Comparison of ENCODE assay signal across 12 mouse cellular contexts in genomic region chr16:7928391-7928935, GRCm38 (mm10).
DNase-seq lines count a peak whose midpoint lies in the region; ATAC-seq and TF ChIP-seq lines count a peak whose summit lies in the region.
"Had no signal": no experiment of that assay in that cellular context is flagged by ENCODE, and none has a peak within 500 bp of the region (broad histone marks: within the 10 kb centered on the region; RNA-seq: fewer than 3 reads in every experiment).

No protein-coding gene starts in this region.

- no peak overlapping the region for H3K4me3 ChIP-seq in embryonic facial prominence, embryonic 14.5 days (ENCODE audit: low read depth, low read length)
- no peak overlapping the region for H3K4me3 ChIP-seq in embryonic facial prominence, embryonic 10.5 days
- no peak overlapping the region for H3K4me3 ChIP-seq in limb, embryonic 13.5 days
- H3K4me3 ChIP-seq in limb, embryonic 10.5 days: no peak overlapping the region
- no peak overlapping the region for H3K4me3 ChIP-seq in intestine, postnatal 0 days (ENCODE audit: low read depth, low read length)
- H3K4me3 ChIP-seq: forebrain, embryonic 12.5 days; heart, embryonic 12.5 days; liver, embryonic 13.5 days had no signal

- H3K27ac ChIP-seq in embryonic facial prominence, embryonic 14.5 days (replicated peaks; ENCODE audit: low read depth, low read length): no peak overlapping the region
- no peak overlapping the region for H3K27ac ChIP-seq in embryonic facial prominence, embryonic 10.5 days (replicated peaks)
- H3K27ac ChIP-seq in limb, embryonic 13.5 days: no peak overlapping the region
- no peak overlapping the region for H3K27ac ChIP-seq in limb, embryonic 10.5 days
- H3K27ac ChIP-seq in intestine, postnatal 0 days (ENCODE audit: low read depth, low read length): no peak overlapping the region
- H3K27ac ChIP-seq: forebrain, embryonic 12.5 days; liver, embryonic 13.5 days had no signal

- peak; percentile 18; the same call in 1 of the 2 replicates for ATAC-seq in embryonic facial prominence, embryonic 14.5 days (ENCODE audit: low read depth)
- no peak for ATAC-seq in limb, embryonic 13.5 days (ENCODE audit: low FRiP score, low read depth)
- no peak for ATAC-seq in intestine, postnatal 0 days
- ATAC-seq: hindbrain, embryonic 16.5 days had no signal

- peak; percentile 44 for DNase-seq in embryonic facial prominence, embryonic 14.5 days (ENCODE audit: low spot score)
- no peak for DNase-seq in embryonic facial prominence, embryonic 10.5 days (ENCODE audit: low spot score)
- no peak for DNase-seq in limb, embryonic 10.5 days (ENCODE audit: low spot score)
- DNase-seq in frontal cortex, postnatal 36 days (ENCODE audit: low spot score in 2 of 2): peak; percentile 28 to 39
- DNase-seq in right cerebral cortex, postnatal 10 days (ENCODE audit: low spot score in 2 of 2): peak; percentile 45 to 49
- no peak for DNase-seq in cerebellum, adult 18-20 months
- DNase-seq: liver, embryonic 13.5 days had no signal

- no peak for TF ChIP-seq CTCF in intestine, postnatal 0 days (IDR thresholded peaks at IDR 0.05; ENCODE audit: low read depth)

- no peaks in the 10 kb centered on the region for H3K36me3 ChIP-seq in embryonic facial prominence, embryonic 14.5 days (ENCODE audit: control insufficient read depth, insufficient read depth, low read length)
- H3K36me3 ChIP-seq in embryonic facial prominence, embryonic 10.5 days (replicated peaks): no peaks in the 10 kb centered on the region
- H3K36me3 ChIP-seq in limb, embryonic 13.5 days: no peaks in the 10 kb centered on the region
- no peaks in the 10 kb centered on the region for H3K36me3 ChIP-seq in limb, embryonic 10.5 days
- H3K36me3 ChIP-seq in intestine, postnatal 0 days (ENCODE audit: control insufficient read depth, insufficient read depth): no peaks in the 10 kb centered on the region
- H3K36me3 ChIP-seq: forebrain, embryonic 12.5 days; heart, embryonic 12.5 days; liver, embryonic 13.5 days had no signal

- H3K4me2 ChIP-seq in embryonic facial prominence, embryonic 14.5 days (ENCODE audit: low read depth, low read length): no peak overlapping the region
- peak overlapping the region; percentile 12 for H3K4me2 ChIP-seq in limb, embryonic 13.5 days (replicated peaks)
- no peak overlapping the region for H3K4me2 ChIP-seq in intestine, postnatal 0 days (replicated peaks; ENCODE audit: low read depth)
- H3K4me2 ChIP-seq: forebrain, embryonic 12.5 days; liver, embryonic 13.5 days had no signal

- WGBS in embryonic facial prominence, embryonic 14.5 days: 50% methylated on average over 6 of the region's 6 CpGs
- WGBS in embryonic facial prominence, embryonic 10.5 days: 77% methylated on average over 6 of the region's 6 CpGs
- 46% methylated on average over 6 of the region's 6 CpGs for WGBS in limb, embryonic 13.5 days
- WGBS in limb, embryonic 10.5 days: 78% methylated on average over 6 of the region's 6 CpGs
- WGBS in intestine, postnatal 0 days: 80% methylated on average over 6 of the region's 6 CpGs

- no peaks in the 10 kb centered on the region for H3K27me3 ChIP-seq in embryonic facial prominence, embryonic 14.5 days (replicated peaks; ENCODE audit: control insufficient read depth, insufficient read depth, low read length)
- no peaks in the 10 kb centered on the region for H3K27me3 ChIP-seq in embryonic facial prominence, embryonic 10.5 days (replicated peaks; ENCODE audit: low read depth, poor library complexity, severe bottlenecking)
- no peaks in the 10 kb centered on the region for H3K27me3 ChIP-seq in limb, embryonic 13.5 days
- no peaks in the 10 kb centered on the region for H3K27me3 ChIP-seq in limb, embryonic 10.5 days (ENCODE audit: low read depth, poor library complexity, severe bottlenecking)
- no peaks in the 10 kb centered on the region for H3K27me3 ChIP-seq in intestine, postnatal 0 days (replicated peaks; ENCODE audit: control insufficient read depth, insufficient read depth, low read length)
- H3K27me3 ChIP-seq: forebrain, embryonic 12.5 days; heart, embryonic 12.5 days; liver, embryonic 13.5 days had no signal

- H3K9ac ChIP-seq in embryonic facial prominence, embryonic 14.5 days (ENCODE audit: low read depth, low read length): no peak overlapping the region
- H3K9ac ChIP-seq in limb, embryonic 13.5 days: no peak overlapping the region
- no peak overlapping the region for H3K9ac ChIP-seq in intestine, postnatal 0 days (ENCODE audit: low read depth, low read length)
- H3K9ac ChIP-seq: forebrain, embryonic 12.5 days; heart, embryonic 12.5 days; liver, embryonic 13.5 days had no signal

- H3K4me1 ChIP-seq in embryonic facial prominence, embryonic 14.5 days (ENCODE audit: control insufficient read depth, insufficient read depth, low read length): no peaks in the 10 kb centered on the region
- no peaks in the 10 kb centered on the region for H3K4me1 ChIP-seq in embryonic facial prominence, embryonic 10.5 days
- H3K4me1 ChIP-seq in limb, embryonic 13.5 days: peaks cover 10% of the 10 kb centered on the region
- no peaks in the 10 kb centered on the region for H3K4me1 ChIP-seq in limb, embryonic 10.5 days
- no peaks in the 10 kb centered on the region for H3K4me1 ChIP-seq in intestine, postnatal 0 days (replicated peaks; ENCODE audit: control insufficient read depth, insufficient read depth, low read length)
- H3K4me1 ChIP-seq: forebrain, embryonic 12.5 days; liver, embryonic 13.5 days had no signal

- H3K9me3 ChIP-seq in embryonic facial prominence, embryonic 14.5 days (ENCODE audit: control insufficient read depth, low read length): no peaks in the 10 kb centered on the region
- H3K9me3 ChIP-seq in embryonic facial prominence, embryonic 10.5 days: no peaks in the 10 kb centered on the region
- H3K9me3 ChIP-seq in limb, embryonic 13.5 days: no peaks in the 10 kb centered on the region
- H3K9me3 ChIP-seq in limb, embryonic 10.5 days (replicated peaks): no peaks in the 10 kb centered on the region
- no peaks in the 10 kb centered on the region for H3K9me3 ChIP-seq in intestine, postnatal 0 days (ENCODE audit: control insufficient read depth)
- H3K9me3 ChIP-seq: forebrain, embryonic 12.5 days; heart, embryonic 12.5 days; liver, embryonic 13.5 days had no signal

Comparison
In these comparisons a context has a peak if more than half of its experiments do, and no peak if none do; other contexts are left out.
1. DNase-seq: peak in embryonic facial prominence, embryonic 14.5 days (single experiment), frontal cortex, postnatal 36 days (2 of 2) and right cerebral cortex, postnatal 10 days (2 of 2); none in embryonic facial prominence, embryonic 10.5 days (single experiment), limb, embryonic 10.5 days (single experiment) and cerebellum, adult 18-20 months (0 of 2).